Mouse (Mus musculus) urinary bladder, postnatal 14 days (tissue): ENCODE results near the gene Sp6.

ENCODE experiments used
- DNase-seq: peaks from one replicate; pipeline ENCODE4 v3.0.0; 2021; ENCODE audit warnings: low spot score

Gene Sp6

DNA sequence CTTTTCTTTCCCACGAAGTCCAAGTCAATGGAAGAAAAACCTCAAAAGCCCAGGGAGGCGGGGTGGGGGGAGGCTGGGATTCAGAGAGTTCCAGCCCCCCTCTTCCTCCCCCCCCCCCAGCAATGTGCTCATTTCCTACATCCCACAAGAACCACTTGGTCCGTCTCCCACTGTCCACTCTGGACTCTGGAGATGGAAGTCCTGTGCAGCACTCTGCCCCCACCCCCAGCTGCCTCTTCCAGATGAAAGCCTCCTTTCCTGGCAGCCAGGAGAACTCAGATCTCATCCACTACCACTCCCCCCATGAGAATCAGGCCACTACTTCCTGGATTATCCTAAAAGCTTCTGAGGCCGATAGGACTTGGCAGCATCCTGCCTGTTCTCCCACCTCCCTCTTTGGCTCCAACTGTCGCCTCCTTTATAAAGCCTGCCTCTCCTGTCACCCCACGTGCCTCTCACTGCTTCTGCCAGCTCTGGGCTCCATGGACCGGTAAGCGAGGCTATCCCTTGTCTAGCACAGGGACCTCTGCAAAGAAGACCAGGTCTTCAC, at the start of gene Sp6:
TSS of gene Sp6 (plus strand) at position 274 of the 550 bp plus-strand sequence.
- no peak for DNase-seq

DNA sequence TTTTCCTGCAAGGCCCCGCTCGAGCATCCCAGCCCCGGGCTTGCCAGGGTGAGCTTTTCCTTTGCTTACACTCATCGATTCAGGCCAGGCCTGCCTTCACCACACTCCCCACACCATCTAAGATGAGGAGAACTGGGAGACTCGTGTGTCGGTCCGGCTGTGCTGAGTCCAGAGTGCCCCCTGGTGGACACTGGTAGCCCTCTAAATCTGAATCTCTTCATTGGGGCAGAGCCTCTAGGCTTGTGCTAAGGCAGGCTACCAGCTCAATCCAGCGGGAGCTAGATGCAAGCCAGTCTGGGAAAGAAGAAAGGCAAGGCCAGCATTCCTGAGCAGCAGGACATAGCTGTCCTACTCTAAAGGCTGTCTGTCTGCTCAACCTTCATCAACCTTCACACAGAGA, 49.6 kb upstream of the Sp6 start:
- DNase-seq = peak; percentile 93

DNA sequence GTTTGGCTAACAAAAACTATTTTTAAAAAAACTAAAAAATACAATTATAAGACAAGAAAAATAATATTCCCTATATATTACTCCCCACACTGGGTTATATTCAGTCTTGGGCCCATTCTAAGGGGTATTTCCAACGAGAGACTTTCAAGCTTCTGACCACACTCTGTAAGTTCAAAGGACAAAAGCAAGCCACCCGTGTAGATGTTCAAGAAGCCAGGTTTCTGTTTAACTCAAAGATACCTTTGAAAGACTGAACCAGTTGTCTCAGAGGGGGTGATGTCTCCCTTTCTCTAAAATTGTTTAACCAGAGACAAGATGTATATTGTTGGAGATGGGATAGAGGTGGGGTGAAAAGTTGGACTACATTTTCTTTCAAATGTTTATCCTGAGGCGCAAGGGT, 47.0 kb upstream of the Sp6 start:
- DNase-seq = no peak

DNA sequence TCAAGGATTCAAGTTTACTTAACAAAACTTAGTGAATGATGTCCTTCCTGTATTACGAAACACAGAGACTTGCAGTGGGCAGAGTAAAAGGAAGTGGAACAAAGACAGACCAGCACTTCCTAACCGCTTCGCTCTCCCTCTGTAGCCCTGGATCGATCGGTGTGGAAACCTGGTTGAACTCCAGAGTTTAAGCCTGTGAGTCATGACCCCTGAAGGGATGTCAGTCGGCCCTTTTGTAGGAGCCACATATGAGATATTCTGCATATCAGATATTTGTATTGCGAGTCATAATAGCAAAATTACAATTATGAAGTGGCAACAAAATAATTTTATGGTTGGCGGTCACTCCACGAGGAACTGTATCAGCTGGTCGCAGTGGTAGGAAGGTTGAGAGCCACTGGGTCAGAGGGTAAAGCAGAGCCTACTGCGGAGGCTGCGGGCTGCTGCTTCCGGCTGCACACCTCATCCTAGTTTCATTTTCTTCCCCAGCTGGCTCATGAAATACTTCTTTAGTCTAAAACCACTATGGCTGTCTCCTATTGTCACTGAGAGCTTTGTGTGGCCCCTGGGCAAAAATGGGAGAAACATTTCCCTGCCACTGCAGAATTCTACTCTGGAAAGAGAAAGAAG, 46.2 kb upstream of the Sp6 start:
- DNase-seq = no peak

DNA sequence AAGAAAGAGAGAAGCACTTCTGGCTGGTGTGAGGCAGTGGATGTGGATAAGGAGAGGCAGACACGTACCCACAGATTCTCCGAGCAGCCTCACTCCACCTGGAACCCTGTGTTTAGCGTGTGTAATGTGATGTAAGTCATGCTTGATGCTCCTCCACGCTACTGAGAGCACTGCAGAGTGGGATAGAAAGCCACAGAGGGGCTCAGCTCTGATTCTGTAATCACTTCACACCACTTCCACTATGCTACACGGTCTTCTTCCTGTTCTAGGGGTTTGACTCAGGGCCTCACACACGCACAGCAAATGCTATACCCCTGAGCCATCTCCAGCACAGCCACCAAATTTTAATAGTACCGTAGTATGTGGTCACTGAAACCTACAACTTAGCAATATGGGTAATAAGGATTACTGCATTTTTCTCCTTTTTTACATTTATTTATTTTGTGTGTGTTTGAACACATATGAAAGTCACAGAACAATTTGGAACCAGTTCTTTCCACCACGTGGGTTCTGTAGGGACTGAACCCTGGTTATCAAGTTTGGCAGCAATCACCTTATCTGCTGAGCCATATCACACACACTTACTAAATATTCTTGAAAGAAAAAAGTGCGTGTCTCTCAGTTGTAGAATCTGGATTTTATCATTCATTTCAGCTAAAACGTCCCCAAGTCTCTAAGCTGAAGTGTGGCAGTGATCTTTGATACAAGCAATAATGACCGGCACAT, 45.5 kb upstream of the Sp6 start:
- DNase-seq = no peak

DNA sequence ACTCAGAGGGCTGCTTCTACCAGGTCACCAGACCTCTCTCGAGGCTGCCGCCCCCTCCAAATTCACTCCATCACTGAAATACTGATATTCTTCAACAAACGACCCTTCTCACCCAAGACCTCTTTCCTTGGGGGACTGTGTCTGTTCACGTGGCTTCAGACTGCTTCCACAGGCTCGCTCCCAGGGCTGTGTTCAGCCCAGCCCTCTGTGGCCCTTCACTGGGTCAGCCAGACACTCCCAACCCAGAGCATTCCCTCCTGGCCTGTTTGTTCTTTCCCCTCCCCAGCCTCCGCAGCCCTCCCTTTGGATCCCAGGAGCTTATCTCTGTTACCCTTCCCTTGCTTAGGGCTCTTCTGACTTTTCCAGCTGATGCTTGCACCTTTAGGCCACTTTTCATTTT, 44.7 kb upstream of the Sp6 start:
- no peak for DNase-seq

DNA sequence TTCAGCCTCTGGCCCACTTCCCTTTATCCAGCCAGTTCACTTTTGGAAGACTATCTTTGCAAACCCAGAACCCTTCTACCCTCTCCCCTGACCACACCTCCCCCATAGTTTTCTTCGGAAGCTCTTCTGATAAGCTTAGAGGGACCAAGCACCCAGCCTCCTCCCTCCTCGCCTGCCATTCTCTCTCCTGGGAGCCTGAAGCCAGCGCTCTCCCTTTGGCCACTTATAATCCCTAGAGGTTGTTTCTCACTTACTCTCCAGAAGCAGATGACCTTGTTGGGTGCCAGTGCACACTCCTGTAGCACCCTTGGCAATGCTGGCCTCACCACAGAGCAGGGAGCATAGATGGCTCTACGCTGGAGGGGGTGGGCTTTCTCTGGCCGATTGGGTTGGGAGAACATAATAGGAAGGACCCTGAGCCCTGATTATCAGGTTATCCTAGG, 43.9 kb upstream of the Sp6 start:
- DNase-seq = no peak

DNA sequence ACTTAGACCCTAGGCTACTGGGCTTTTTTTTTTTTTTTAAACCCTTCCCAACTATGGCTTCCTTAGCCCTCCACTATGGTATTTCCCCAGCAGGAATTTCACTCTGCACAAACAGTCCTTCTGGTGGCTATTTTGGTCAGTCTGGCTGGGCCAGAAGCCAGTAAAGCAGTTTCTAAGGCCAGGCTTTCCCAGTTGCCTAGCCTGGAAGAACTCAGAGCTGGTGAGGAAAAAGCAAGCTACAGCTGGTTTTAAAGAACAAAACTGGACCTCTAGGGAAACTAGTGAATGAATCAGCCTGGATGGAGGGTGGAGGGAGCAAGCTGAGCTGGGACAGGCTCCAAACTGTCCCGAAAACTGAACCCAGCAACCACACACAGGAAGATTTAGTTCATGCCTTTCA, 43.4 kb upstream of the Sp6 start:
- DNase-seq = peak; percentile 60

DNA sequence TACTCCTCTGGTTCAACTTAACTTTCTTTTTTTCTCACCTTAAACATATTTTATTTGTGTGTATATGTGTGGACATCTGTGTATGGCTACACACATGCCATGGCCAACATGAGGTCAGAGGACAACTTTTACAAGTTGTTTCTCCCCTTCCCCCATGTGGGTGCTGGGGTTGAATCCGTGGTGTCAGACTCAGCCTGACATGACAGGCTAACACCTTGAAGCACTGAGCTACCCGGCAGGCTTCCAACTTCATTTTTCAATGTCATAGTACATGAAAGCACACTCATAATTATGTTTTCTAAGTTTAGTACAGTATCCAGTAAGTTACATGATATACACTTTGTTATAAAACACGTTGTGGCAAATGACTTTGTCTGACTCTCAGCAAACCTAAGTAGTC, 42.9 kb upstream of the Sp6 start:
- no peak for DNase-seq

DNA sequence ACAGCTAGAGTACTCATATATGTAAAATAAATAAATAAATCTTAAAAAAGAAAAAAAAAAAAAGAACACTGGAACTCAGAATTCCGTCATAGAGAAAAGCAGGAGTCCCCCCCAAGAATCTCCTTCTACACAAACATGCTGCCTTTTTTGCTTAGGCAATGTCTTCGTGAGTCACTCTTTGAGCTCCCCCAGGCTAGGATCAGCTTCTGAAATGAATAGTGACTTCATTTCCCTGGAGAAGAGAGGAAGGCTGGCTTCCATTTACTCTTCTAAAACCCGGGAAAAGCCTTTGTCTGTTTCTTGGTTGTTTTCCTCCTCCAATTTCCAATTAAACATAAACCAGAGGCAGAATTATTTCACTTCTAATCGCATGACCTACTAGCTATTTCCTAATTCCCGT, 40.3 kb upstream of the Sp6 start:
- DNase-seq = no peak

DNA sequence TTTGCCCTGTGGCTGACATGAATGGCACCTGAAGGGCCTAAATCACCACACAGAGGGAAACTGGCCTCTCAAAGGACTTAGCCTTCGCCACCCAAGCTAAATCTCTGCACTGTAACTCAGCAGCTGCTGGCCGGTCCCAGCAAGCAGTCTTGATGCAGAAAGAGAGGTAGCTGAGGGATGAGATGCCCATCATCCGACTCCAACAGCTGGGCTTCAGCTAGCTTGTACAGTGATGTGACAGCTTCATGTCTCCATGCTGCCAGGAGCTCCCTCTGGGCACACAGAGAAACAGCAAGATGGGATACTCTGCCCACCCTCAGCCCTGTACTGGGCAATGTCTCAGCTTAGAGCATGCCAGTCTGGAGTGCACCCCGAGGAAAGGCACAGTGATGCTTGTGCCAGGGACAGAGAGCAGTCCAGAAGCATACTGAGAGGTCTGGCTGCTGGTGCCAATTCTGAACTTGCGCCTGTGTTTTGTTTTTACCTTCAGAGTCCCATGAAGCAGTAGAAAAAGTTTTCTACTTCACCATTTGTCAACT, 39.7 kb upstream of the Sp6 start:
- DNase-seq = no peak

DNA sequence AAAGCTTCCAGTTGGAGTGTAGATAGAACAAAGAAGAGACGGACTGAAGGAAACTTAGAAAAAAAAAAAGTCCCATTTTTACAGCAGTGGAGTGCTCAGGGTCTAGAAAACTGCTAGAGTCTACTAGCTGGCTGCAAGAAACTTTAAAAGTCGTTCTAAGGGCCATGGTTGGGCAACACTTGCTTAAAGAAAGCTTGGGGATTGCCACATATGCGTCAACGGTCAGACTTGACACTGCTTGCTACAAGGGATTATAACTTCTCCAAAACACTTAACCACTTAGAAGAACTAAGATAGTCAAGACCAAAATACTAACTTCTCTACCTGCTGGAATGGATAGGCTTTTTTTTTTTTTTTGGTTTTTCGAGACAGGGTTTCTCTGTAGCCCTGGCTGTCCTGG, 38.4 kb upstream of the Sp6 start:
- DNase-seq = no peak

DNA sequence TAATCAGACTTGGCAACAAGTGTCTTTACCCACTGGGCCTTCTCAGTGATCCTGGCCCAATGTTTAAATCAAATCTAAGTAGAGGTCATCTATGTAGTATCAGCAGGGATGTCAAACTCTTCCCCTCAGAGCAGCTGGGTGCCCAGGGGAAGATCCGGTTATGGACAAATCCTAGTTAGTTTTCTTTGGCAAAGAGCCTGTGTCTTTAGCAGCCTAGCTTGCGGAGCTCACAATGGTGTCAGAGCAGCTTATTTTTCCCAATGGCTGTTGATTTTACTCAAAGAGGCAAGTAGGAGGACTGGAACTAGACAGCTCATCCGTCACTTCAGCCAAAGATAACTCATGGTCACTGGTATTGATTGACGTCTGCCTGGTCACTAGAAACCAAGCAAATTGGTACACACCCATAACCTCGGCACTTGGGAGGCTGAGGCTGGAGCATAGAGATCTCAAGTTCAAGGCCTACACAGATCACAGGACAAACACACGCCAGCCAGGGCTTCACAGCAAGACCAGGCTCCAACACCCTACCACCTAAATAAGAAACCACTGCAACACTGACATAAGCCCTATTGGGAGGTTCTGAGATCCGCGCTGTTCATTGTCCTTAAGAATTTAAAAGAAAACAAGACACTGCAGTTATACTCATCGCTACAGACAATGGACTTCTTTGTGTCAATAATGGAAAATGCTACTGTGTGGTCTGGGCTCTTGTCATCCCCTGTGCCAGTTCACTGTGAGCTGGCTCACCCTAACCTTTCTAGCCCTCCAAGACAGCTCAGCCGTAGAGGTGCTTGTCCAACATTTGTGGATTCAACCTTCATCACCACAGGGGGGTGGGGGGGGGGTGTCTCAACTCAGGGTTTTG, 37.4 kb upstream of the Sp6 start:
- DNase-seq = no peak

DNA sequence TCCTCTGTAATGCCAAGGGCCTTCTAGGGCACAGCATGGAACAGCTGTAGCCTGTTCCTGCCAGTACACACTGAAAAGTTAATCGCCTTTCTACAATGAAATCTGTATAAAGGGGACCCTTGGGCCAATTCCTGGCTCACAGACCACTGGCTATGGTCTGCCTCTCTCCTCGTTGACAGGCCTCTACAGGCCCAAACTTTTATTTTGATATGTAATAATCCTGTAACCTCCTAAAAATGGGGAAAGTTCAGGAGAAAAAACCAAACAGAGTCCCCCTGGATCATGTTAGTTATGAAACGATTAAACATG, 36.9 kb upstream of the Sp6 start:
- DNase-seq = no peak

DNA sequence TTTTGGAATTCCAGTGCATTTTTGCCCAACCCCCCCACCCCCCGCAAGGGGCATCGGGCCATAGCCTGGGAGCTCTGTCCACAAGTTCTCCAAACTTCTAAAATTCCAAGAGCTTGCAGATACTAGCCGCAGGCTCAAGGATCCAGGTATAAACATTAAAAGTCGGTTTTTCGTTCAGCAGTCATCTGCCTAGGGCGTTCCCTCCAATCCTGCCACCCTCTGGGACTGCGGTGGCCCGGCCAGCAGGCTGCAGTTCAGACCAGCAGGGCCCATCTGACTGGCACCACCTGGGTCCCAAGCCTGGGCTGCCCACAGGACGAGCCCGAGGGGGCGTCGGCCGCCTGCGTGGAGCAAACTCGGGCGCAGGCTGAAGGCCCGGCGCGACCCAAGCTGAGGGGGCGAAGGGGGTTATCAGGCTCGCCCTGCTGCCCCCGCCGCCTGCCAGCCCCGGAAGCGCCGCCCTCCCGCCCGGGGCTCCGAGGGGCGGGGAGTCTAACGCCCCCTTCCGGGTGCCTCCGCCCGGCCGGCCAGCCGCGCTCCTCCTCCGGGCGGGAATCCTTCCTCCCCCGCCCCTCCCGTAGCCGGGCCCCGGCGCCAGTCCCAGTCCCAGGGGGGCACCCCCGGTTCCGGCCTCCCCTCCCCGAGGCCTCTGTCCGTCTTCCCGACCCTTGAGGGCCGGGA, 36.1 kb upstream of the Sp6 start:
- peak; percentile 86 for DNase-seq

DNA sequence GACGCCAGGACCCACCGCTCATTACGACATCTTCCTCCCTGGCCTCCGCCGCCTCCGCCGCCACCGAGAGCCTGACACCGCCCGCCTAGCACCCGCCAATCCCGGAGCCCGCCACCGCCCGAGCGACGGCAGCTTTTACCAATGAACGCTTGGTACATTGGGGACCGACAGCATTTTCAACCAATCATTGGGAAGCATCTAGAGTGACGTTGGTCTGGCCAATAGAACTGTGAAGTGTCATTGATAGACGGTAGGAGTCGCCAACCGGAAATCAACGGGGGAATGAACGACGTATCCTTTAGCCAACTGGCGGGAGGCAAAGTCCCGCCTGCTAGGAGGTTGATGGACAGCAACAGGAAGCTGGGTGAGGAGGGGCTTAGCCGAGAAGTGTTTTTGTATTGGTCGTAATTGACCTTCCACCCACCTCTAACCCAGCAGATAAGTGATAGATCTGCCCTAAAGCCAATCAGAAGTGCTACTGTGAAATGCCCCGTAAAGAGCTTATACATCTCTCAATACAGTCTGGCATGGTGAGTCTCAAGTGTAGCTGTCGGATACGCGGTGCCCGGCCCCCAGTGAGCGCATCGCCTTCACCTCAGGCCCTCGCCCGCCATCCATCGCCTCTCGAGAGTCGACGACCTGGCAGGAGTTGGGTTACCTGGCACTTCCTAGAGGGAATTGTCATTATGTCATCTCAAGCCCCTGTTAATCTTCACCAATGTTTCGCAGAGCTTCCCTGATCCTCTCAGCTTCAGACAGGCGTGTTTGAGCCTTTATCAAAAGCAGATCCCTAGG, 35.4 kb upstream of the Sp6 start:
- DNase-seq = peak; percentile 98

DNA sequence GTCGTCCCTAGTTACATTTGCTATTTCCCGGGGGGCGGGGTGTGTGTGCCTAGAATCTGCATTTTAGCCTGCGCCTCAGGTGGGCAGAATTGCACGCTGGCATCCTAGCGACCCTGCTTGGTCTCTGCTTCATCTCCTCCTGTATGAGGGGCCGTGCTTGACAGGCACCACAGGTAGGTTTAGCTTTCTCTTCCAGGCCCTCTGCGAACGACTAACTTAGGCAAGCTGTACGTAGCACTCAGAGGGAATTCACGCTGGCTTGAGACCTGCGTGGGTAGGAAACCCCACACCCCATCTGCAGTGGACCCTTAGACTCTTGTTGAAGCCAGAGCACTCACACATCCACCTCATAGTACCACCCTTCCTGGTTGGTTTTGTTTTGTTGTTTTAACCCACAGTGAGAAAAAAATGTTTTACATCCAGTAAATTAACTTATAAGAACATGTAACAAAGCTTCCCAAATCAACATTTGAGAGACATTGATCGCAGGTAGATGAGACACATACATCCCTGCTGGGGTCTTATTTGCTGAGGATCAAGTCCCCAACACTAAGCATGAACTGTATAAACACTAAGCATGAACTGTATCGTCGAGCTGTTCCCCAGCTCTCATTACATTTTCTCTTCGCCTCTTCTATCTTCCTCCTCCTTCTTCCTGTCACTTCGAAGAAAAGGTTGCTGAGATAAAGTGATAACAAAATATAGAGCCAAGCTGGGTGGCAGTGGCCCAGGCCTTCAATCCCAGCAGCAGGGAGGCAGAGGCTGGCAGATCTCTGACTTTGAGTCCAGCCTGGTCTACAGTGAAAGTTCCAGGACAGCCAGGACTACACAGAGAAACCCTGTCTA, 34.6 kb upstream of the Sp6 start:
- no peak for DNase-seq

DNA sequence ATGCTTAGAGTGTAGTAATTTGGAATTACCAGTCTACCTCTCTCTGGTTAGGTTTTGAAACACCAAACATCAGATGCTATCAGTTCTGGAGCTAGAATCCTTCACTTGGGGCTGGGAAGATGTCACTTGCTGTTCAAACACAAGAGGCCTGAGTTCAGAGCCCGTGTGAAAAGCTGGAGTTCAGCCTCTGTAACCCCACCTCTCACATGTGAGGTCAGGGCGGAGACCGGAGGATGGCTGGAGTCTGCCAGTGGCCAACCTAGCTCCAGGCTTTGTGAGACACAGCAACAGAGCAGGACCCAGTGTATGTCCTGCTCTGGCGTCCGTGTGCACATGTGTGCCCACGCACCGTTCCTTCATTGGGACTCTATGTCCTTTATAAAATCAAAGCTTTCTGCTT, 33.9 kb upstream of the Sp6 start:
- no peak for DNase-seq

DNA sequence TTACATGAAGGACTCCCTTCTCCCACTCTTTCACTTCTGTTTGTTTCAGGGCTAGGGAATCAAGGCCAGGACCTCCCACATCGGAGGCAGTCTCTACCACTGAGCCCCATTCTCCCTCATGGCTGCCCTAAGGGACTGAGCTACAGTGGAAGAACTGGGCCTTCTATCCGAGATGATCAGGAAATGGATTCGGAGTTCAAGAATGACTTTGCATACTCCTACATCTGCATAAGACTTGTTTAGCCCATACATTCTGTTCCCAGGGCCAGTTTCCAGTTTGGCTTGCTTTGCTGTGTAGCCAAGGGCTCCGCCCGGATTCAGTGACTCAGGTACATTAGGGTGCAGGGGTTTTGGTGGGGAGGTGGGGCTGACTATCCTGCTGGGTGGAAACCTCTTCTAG, 33.2 kb upstream of the Sp6 start:
- no peak for DNase-seq

DNA sequence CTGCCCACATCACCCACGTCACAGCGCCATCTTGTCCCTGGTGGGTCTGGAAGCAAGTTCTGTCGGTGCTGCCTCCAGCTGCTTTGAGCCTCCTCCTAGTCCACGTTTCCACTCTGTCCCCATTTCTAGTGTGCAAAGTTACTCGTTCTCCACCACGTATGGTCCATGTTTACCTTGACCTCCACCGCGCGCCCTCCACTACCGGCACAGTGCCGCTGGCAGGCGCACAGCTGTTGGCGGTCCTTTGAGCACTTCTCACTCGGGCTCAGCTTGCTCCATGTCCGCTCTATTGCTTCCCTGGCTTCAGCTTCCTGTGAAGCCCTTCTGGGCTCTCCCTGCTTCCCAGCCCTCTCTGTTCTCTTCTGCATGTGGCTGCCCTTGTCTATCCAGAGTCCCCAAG, 31.7 kb upstream of the Sp6 start:
- no peak for DNase-seq
